Comparison of ENCODE assay signal across 8 mouse cellular contexts in the genomic region with DNA sequence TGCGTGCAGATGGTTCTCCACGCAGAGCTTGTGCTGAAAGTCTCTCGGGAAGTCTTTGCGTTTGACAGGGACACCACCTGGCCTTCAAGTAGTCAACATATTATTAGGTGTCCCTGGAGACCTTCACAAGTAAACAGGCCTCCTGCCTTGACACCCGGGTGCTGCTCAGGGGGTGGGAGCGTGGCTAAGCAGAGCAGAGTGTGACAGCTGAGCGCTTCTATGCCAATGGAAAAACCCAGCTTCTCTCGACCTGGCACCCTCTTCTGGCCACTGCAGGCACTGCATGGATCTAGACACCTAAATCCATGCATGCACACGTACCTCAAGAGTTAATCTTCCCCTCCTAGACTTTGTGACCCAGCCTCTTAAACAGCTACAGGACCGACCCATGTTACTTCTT.
DNase-seq lines count a peak whose midpoint lies in the region; ATAC-seq and TF ChIP-seq lines count a peak whose summit lies in the region.

No protein-coding gene starts in this region.

- H3K4me2 ChIP-seq in embryonic facial prominence, embryonic 11.5 days (ENCODE audit: low read depth, low read length) = no peak overlapping the region; the same call in 1 of the 2 replicates
- H3K4me2 ChIP-seq in limb, embryonic 12.5 days = peak overlapping the region; percentile 36
- H3K4me2 ChIP-seq in midbrain, embryonic 16.5 days (ENCODE audit: low read length) = peak overlapping the region; percentile 51

- H3K4me3 ChIP-seq in embryonic facial prominence, embryonic 11.5 days (ENCODE audit: low read depth, low read length) = no peak overlapping the region
- H3K4me3 ChIP-seq in kidney, adult 2 months (ENCODE audit: insufficient read depth, low read depth, low read length) = no peak overlapping the region
- H3K4me3 ChIP-seq in limb, embryonic 12.5 days (replicated peaks) = no peak overlapping the region
- peak overlapping the region; percentile 12; the same call in 1 of the 2 replicates for H3K4me3 ChIP-seq in midbrain, embryonic 16.5 days (ENCODE audit: low read depth, low read length)

- H3K36me3 ChIP-seq in embryonic facial prominence, embryonic 11.5 days (replicated peaks; ENCODE audit: control insufficient read depth, insufficient read depth, low read depth, low read length) = no peaks in the 10 kb centered on the region
- H3K36me3 ChIP-seq in kidney, adult 2 months (ENCODE audit: control insufficient read depth, insufficient read depth, low read length) = no peaks in the 10 kb centered on the region
- no peaks in the 10 kb centered on the region for H3K36me3 ChIP-seq in limb, embryonic 12.5 days
- no peaks in the 10 kb centered on the region for H3K36me3 ChIP-seq in midbrain, embryonic 16.5 days (ENCODE audit: control insufficient read depth, insufficient read depth, low read length)

- TF ChIP-seq POLR2A in kidney, adult 2 months (IDR thresholded peaks at IDR 0.05; ENCODE audit: low read depth, low read length) = no peak

- no peak for ATAC-seq in embryonic facial prominence, embryonic 11.5 days (replicated peaks; ENCODE audit: insufficient number of reproducible peaks, low FRiP score, low TSS enrichment, low read depth)
- no peak for ATAC-seq in limb, embryonic 12.5 days (ENCODE audit: insufficient number of reproducible peaks, insufficient read depth, low FRiP score, low TSS enrichment, low read depth)
- peak; percentile 82 for ATAC-seq in midbrain, embryonic 16.5 days

- no peaks in the 10 kb centered on the region for H3K27me3 ChIP-seq in embryonic facial prominence, embryonic 11.5 days (ENCODE audit: control insufficient read depth, insufficient read depth, low read length)
- H3K27me3 ChIP-seq in kidney, adult 2 months (replicated peaks; ENCODE audit: control insufficient read depth, insufficient read depth, low read length) = no peaks in the 10 kb centered on the region
- no peaks in the 10 kb centered on the region for H3K27me3 ChIP-seq in limb, embryonic 12.5 days
- no peaks in the 10 kb centered on the region; the same call in 1 of the 2 replicates for H3K27me3 ChIP-seq in midbrain, embryonic 16.5 days (ENCODE audit: control insufficient read depth, insufficient read depth, low read depth, low read length)

- DNase-seq in 3134 (ENCODE audit: extremely low read depth, insufficient read length, low spot score) = peak; percentile 32
- peak; percentile 84 for DNase-seq in adrenal gland, postnatal 14 days
- DNase-seq in embryonic facial prominence, embryonic 11.5 days (ENCODE audit: low spot score) = peak; percentile 81
- peak; percentile 76 to 91 for DNase-seq in heart, adult 18-20 months
- peak; percentile 79 for DNase-seq in kidney, adult 2 months
- peak; percentile 48 to 77 for DNase-seq in spleen, postnatal 10 days (ENCODE audit: low spot score in 2 of 2)

- no peaks in the 10 kb centered on the region for H3K4me1 ChIP-seq in embryonic facial prominence, embryonic 11.5 days (ENCODE audit: control insufficient read depth, insufficient read depth, low read length)
- no peaks in the 10 kb centered on the region for H3K4me1 ChIP-seq in kidney, adult 2 months (ENCODE audit: control insufficient read depth, insufficient read depth, low read length)
- H3K4me1 ChIP-seq in limb, embryonic 12.5 days (replicated peaks) = no peaks in the 10 kb centered on the region
- H3K4me1 ChIP-seq in midbrain, embryonic 16.5 days (ENCODE audit: control insufficient read depth, insufficient read depth, low read length) = peaks cover 4% of the 10 kb centered on the region; the same call in 1 of the 2 replicates

- H3K27ac ChIP-seq in embryonic facial prominence, embryonic 11.5 days (replicated peaks; ENCODE audit: low read depth, low read length) = no peak overlapping the region
- no peak overlapping the region for H3K27ac ChIP-seq in kidney, adult 2 months (ENCODE audit: insufficient read depth, low read depth, low read length)
- H3K27ac ChIP-seq in limb, embryonic 12.5 days = no peak overlapping the region
- H3K27ac ChIP-seq in midbrain, embryonic 16.5 days (ENCODE audit: low read length) = no peak overlapping the region

- no peak overlapping the region for H3K9ac ChIP-seq in embryonic facial prominence, embryonic 11.5 days (replicated peaks; ENCODE audit: low read length)
- H3K9ac ChIP-seq in limb, embryonic 12.5 days (replicated peaks) = no peak overlapping the region
- no peak overlapping the region for H3K9ac ChIP-seq in midbrain, embryonic 16.5 days (ENCODE audit: low read depth, low read length)

- TF ChIP-seq CTCF in kidney, adult 2 months (conservative IDR thresholded peaks at IDR 0.05; ENCODE audit: insufficient read depth, insufficient read length, low read depth, low read length) = peak; percentile 90

- WGBS in embryonic facial prominence, embryonic 11.5 days = 15% methylated on average over 10 of the region's 10 CpGs
- 8% methylated on average over 10 of the region's 10 CpGs for WGBS in kidney, adult 2 months
- 17% methylated on average over 10 of the region's 10 CpGs for WGBS in limb, embryonic 12.5 days
- 18% methylated on average over 10 of the region's 10 CpGs for WGBS in midbrain, embryonic 16.5 days

- H3K9me3 ChIP-seq in embryonic facial prominence, embryonic 11.5 days (replicated peaks; ENCODE audit: control insufficient read depth, low read length) = no peaks in the 10 kb centered on the region
- H3K9me3 ChIP-seq in limb, embryonic 12.5 days = no peaks in the 10 kb centered on the region
- H3K9me3 ChIP-seq in midbrain, embryonic 16.5 days (replicated peaks; ENCODE audit: control insufficient read depth, low read length, poor library complexity, severe bottlenecking) = no peaks in the 10 kb centered on the region

Comparison
In these comparisons a context has a peak if more than half of its experiments do, and no peak if none do; other contexts are left out.
1. DNase-seq: peak in every context shown above with its lines; median percentile 84 in adrenal gland, postnatal 14 days; 84 in heart, adult 18-20 months; 81 in embryonic facial prominence, embryonic 11.5 days; 79 in kidney, adult 2 months; 62 in spleen, postnatal 10 days; 32 in 3134.